Mouse (Mus musculus) ZHBTc4 (cell line): ENCODE measurements around the gene Parp14.
A peak's percentile ranks its signal among the peaks of the same experiment; 100 is the strongest.
"Not testable (repeated sequence)": the region's sequence is repeated elsewhere in the genome, so short reads cannot be mapped to it uniquely, and the experiment has no call there.

ENCODE experiments used
- DNase-seq: peaks from one replicate; pipeline ENCODE4 v3.0.0-alpha.2; 2011; ENCODE audit warnings: low read depth, low spot score

The Parp14 gene

GRCm38 (mm10) chr16:35871048-35871851, at the start of gene Parp14:
TSS of gene Parp14 (minus strand) at chr16:35871544.
- DNase-seq, result peak; percentile 52

DNA sequence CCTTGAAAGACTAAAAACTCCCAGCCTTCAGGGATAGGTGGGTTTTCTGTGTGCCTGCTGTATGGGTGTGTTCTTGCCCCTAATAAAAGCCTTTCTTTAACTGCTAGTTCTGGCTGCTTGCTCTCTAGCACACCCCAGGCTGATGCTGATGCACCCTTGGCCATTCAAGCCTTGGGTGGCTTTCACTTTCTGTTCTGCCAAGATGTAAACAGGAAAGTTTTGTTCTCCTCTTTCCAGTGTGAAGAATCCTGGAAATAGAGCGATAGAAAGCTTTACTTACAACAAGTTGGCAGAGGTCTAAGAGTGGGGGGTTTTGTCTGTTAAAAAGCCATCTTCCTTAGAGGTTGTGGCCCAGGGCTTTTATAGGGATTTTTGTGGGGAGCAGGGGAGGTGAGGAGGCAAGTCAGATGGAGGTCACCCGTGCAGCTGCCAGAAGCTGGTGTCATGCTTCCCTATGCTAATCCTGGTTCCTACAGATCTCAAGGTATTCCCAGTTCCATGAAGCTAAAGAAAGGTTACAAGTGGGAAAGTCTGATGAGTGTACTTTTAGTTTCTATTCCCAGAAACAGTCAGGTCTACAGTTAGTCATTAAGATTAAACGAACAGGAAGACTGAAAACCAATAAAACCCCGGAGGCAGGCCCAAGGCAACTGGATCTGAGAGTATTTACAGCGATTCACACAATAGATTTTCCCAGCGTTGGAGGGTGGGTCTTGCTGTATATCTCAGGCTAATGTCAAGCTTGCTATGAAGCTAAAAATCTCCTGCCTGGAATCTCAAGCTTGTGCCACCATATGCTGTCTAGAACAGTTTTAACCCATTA, 47.6 kb upstream of the Parp14 start:
- no peak for DNase-seq

DNA sequence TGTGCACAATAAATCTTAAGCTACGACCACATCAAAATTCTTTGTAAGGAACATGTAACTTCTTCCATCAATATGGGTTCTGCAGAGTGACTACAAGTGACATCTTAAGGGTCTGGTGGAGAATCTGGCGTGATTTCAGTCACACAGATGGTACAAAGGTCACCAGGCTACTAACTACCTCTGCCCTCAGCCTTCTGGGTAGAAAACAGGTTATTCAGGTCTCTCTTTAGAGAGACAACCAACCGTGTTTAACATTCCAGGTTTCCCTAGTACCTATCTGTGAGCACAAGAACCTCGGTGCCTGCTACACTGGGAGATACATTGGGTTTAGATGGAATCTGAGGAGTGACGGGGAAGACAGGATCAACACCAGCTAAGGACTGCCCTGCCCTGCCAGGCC, 43.0 kb upstream of the Parp14 start:
- no peak for DNase-seq

- peak; percentile 66 for DNase-seq
Measured at GRCm38 (mm10) chr16:35913526-35913925, 42.2 kb upstream of the Parp14 start.

- DNase-seq, result no peak
Measured at GRCm38 (mm10) chr16:35911449-35911848, 40.1 kb upstream of the Parp14 start.

DNA sequence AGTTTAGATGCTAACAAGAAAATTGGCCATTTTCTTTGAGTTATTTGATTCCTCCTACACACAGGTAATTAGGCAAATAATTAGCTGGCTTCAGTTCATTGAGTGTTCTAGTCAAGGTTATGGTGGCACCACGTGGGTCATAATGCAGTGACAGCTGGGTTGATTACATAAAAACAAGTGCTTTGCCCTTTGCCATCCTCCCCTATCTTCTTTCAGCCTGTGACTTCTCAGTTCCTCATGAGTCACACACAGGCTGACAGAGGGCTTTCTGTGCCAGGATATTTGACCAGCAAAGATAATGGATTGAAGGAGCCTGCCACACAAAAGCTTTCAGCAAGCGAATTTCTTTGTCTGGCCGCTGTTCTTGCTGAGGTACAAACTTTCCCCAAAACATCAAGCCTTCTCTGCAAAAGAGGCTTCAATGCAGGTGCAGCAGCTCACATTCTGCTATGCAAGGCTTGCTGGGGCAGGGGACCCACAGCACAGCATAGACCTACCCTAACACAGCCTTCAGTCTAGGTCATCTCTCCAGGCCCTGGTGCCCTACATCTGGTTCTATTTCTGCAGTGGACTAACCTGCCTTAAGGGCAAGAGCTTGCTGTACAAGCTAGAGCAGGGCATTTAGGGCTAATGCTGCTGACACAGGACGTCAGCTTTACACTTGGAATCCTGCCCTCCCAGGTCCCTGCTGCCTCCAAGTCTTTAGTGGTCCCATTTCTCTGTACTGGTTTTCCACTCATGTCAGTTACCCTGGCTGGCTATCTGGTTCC, 36.3 kb upstream of the Parp14 start:
- DNase-seq, result no peak

DNA sequence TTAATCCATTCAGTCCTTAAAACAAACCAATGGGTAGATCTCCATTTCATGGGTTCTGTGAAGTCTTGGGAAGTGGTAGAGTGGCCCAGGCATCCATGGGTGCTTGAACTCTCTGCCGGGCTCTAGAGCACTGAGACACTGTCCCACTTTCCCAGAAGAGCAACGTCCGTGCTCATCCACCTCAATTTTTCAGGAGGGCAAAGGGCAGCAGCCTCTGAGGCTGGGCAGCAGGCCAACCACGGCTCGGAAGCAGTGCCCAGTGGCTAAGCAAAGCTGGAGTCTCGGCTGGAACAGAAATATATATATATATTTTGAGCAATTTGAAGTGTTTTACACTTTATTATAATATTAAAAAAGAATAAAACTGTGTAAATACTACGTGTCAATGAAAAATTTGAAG, 35.5 kb upstream of the Parp14 start:
- no peak for DNase-seq

- DNase-seq, result no peak
Measured at GRCm38 (mm10) chr16:35905819-35906485, 34.6 kb upstream of the Parp14 start.

DNA sequence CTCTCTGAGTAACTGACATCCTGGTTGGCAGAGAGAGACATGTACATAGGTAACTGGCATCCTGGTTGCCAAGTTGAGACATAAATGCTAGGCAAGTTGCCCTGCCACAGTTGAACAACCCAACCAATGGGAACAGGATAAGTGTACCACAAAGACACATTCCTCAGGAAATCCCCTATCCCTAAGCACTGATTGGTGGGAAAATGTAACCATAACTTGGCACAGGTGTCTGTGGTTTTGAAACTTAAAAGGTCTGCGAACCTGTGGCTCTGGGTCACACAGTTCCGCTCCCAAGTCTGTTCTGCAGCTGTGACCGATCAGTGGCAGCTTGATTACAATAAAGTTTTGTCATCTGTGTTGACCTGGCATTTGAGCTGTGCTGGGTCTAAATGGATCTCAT, 34.0 kb upstream of the Parp14 start:
- DNase-seq, result no peak

DNA sequence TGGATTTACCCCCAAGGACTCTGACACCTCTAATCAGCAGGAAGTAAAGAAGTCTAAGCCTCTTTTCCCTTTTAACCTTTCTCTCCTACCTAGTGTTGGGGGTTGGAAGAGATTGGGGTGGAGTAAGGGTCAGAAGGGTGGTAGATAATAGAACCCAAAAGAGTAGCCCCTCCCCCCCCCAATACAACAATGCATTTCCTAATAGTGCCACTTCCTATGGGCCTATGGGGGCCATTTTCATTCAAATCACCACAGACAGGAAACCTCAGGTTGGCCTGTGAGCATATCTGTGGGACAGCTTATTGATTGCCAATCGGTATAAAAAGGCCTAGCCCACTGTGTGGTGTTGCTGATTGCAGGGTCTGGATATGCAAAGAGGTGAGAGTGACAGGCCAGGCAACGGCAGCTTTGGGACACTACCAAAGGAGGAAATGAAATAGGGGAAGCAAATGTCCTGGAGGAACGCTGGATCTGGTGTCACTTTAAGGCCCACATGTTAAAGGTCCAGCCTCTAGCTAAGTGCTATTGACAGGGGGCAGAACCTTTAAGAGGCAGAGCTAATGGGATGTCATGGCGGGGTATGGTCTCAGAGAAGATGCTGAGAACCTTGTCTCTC, 32.9 kb upstream of the Parp14 start:
- peak; percentile 68 for DNase-seq

DNA sequence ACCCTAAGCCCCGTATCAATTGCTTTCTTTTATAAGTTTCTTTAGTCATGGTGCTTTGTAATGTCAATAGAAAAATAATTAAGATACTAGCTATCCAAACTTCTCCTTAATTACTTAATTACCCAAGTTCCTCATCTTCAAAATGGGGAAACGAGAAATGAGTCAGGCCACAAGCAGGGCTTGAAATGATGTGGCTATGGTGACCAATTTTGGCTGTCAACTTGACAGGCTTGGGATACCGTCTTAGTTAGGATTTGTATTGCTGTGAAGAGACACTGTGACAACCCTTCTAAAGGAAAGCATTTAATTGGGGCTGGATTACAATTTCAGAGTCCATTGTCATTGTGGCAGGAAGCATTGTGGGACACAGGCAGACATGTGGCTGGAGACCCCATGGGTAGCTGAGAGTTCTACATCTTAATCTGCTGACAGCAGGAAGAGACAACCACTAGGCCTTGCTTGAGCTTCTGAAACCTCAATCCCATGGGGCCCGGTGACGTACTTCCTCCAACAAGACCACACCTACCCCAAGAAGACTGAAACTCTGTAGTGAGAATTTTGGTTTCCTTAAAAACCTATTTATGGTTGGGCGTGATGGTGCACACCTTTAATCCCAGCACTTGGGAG, 31.8 kb upstream of the Parp14 start:
- no peak for DNase-seq

DNA sequence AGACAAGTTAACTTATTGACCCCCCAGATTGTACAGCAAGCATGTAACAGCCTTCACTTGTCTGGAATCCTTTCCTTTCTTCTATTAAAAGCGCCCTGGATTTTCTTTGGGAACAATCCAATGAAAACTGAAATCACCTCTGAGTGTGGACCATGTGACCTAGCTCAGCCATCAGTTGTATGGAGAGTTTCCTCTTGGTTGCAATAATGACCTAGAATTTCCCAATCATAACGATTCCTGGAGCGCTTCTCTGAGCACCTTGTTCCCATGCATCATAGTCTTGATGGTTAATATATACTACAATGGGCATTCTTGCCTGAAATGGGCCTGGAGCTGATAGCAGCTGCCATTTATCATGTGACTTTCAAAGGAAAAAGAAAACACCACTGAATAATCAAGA, 29.2 kb upstream of the Parp14 start:
- no peak for DNase-seq

GRCm38 (mm10) chr16:35894997-35895396, 23.7 kb upstream of the Parp14 start:
- peak; percentile 32 for DNase-seq

DNA sequence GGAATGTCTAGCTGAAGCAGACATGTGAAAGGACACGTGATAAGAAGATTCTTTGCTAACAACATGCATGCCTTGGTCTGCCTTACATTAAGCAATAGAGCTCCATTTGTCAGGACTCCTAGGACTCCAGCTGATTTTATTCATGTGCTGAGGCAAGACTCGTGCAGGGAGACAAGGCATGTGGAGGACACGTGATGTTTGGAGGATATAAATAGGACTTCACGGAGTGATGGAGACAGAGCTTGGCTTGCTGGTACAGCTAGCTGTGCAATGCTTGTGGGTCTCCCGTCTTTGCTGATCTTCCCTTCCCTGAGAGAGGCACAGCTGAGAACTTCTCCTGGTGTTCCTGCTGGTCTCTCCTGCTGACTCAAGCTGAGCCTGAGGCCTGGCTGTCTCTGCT, 20.3 kb upstream of the Parp14 start:
- DNase-seq, result not testable (repeated sequence)

DNA sequence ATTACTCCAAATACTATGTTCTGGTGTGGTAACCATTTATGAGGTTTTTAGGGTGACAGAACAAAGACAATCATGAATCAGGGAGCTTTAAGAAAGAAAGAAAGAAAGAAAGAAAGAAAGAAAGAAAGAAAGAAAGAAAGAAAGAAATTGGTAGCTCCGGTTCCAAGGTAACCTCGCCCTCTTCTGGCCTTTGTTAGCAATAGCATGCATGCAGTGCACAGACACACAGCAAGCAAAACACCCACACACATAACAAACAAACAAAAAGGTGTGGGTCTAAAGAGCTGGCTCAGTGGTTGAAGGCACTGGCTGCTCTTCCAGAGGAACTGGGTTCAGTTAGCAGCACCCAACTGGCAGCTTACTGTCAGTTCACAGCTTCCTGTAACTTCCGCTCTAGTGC, 19.3 kb upstream of the Parp14 start:
- peak; percentile 46 for DNase-seq

DNA sequence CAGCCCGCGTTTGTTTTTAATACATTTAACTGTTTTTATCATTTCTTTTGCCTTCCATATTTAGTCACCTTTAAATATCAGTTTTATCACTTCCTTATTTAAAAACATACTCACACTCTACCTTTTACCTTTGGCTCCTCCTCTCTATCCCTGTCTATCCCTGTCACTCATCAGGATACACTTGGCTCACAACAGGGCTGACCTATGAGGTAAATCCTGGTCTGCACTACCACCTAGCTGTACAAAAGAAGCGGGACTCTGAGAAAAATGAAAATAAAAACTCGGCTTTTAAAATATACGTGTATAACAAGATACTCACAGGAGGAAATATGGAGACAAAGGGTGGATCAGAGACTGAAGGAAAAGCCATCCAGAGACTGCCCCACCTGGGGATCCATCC, 17.6 kb upstream of the Parp14 start:
- no peak for DNase-seq

DNA sequence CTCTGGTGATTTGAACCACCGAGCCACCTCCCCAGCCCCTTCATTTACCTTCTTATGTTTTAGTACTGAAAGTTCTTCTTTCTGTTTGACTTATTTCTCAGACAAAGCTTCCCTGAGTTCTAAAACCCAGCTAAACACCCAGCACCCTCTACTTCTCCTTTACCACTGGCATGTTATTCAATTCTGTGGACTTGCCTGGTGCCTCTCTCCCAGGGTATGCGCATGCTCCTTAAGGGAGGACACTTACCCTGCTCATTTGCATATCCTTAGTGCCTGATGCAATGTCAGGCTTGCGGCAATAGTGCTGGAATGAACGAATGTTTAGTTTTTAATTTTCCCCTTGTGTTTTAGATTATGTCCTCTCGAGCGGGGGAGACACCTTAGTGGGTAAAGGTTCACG, 16.8 kb upstream of the Parp14 start:
- DNase-seq, result peak; percentile 77

- peak; percentile 80 for DNase-seq
Measured at GRCm38 (mm10) chr16:35874416-35874815, 3.1 kb upstream of the Parp14 start.

DNA sequence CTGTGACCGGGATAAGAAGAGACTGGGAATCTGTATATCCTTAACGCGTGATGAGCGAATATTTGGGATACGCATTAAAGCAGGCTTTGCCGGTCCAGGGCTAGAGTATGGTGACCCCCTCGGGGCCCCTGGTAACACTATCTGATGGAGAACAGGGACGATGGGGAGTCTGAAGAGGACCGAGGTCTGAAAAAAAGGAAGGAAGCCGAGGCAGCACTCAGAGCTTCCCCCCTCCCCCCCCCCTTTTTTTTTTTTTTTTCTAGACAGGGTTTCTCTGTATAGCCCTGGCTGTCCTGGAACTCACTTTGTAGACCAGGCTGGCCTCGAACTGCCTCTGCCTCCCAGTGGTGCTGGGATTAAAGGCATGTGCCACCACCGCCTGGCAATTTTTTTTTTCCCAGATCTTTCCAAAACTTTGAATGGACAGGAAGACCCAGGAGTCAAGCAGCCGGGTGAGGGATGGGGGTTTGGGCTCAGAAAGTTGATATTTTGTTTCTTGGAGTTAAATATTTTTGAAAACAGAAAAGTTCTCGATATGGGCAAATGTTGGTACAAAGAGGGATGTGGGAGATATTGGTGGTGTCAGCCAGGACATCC, 1.2 kb upstream of the Parp14 start:
- DNase-seq, result no peak

DNA sequence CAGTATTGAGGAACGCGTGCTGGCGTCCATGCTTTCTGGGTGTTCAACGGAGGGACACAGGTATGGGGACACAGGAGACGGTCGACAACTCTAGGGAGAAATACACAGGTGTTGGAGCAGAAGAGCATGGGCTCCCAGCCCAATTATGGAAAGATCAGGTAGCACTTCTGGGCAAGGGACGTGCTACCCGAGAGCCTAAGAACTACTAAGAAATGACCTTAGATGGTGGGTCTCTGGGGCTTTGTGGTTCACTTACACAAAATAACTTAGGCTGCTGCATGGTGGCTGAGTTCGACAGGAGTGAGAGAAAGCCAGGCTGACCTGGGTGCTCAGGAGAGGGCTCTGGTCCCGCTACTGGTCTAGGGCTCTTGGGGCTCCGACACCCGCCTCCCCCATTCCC, 554 bp upstream of the Parp14 start:
- DNase-seq, result no peak
